Mouse (Mus musculus) kidney, embryonic 15.5 days (tissue): ENCODE measurements around the gene Hist1h3b. TPM values are rescaled to one million over a fixed set of nuclear protein-coding genes. Genes with fewer than 3 reads are reported as not detected.
"Not testable (repeated sequence)": the region's sequence is repeated elsewhere in the genome, so short reads cannot be mapped to it uniquely, and the experiment has no call there.

Experiments used
- ATAC-seq: fragments of 200-750 bp; cut with Nextera tagmentation; replicated peaks from 2 replicates; pipeline ENCODE4 v1.8.0; 2017; ENCODE audit warnings: moderate TSS enrichment; ENCODE audit not compliant: low FRiP score
- H3K27ac ChIP-seq: fragments of 300-500 bp; sonication (generic); 2 replicates; pipeline ENCODE4 v1.5.1; 2015; ENCODE audit warnings: mild to moderate bottlenecking, inconsistent platforms
- H3K27me3 ChIP-seq: fragments of 300-500 bp; sonication (generic); 2 replicates; pipeline ENCODE4 v1.6.1; 2015; ENCODE audit warnings: inconsistent platforms
- H3K36me3 ChIP-seq: fragments of 300-500 bp; sonication (generic); 2 replicates; pipeline ENCODE4 v1.6.1; 2015; ENCODE audit warnings: inconsistent platforms
- H3K4me1 ChIP-seq: fragments of 300-500 bp; sonication (generic); 2 replicates; pipeline ENCODE4 v1.6.1; 2015; ENCODE audit warnings: inconsistent platforms
- H3K4me2 ChIP-seq: fragments of 300-500 bp; sonication (generic); 2 replicates; pipeline ENCODE4 v1.6.1; 2015; ENCODE audit warnings: moderate library complexity, mild to moderate bottlenecking, inconsistent platforms
- H3K4me3 ChIP-seq: fragments of 300-500 bp; sonication (generic); replicated peaks from 2 replicates; pipeline ENCODE4 v1.5.1; 2015; ENCODE audit warnings: mild to moderate bottlenecking, inconsistent platforms
- H3K9ac ChIP-seq: fragments of 300-500 bp; sonication (generic); 2 replicates; pipeline ENCODE4 v1.6.1; 2015; ENCODE audit warnings: mild to moderate bottlenecking, inconsistent platforms
- H3K9me3 ChIP-seq: fragments of 300-500 bp; sonication (generic); replicated peaks from 2 replicates; pipeline ENCODE4 v1.6.1; 2016; ENCODE audit warnings: inconsistent platforms
- WGBS: fragments of 180-500 bp; shearing (Covaris S2); methylation state at CpG from one replicate; pipeline ENCODE4 v1.1.7; 2015; ENCODE audit warnings: mixed read lengths; 5-methylcytosine and 5-hydroxymethylcytosine counted together
- polyA plus RNA-seq: library from polyadenylated mRNA; unstranded; fragments of >200 nt; fragmentation: Nextera tagmentation; extraction: Ambion mirVana; gene quantifications from 2 replicates; pipeline ENCODE4 v1.2.1, GENCODE M21; 2015

The Hist1h3b gene
- polyA plus RNA-seq: 10.8 and 11.3 TPM in 2 replicates

GRCm38 (mm10) chr13:23752067-23752741 lies at the start of gene Hist1h3b:
TSS of gene Hist1h3b (plus strand) at chr13:23752267.
- under 1% methylated on average over 19 of the region's 47 CpGs for WGBS
- H3K9ac ChIP-seq: peak within 1 kb of the TSS; percentile 50
- not testable (repeated sequence) for H3K27me3 ChIP-seq, H3K36me3 ChIP-seq, H3K9me3 ChIP-seq
- H3K4me3 ChIP-seq: peak within 1 kb of the TSS; percentile 47
- peak within 1 kb of the TSS; percentile 98 for H3K27ac ChIP-seq
- peak within 1 kb of the TSS; percentile 62 for H3K4me2 ChIP-seq
- peak; percentile 92 for ATAC-seq
- H3K4me1 ChIP-seq: peaks cover 15% of the 10 kb centered on the region

- not testable (repeated sequence) for H3K27ac ChIP-seq, H3K36me3 ChIP-seq, ATAC-seq, H3K9me3 ChIP-seq, H3K27me3 ChIP-seq, H3K4me2 ChIP-seq, H3K9ac ChIP-seq, H3K4me3 ChIP-seq
- WGBS: 78% methylated on average over 2 of the region's 2 CpGs
- H3K4me1 ChIP-seq: peaks cover 11% of the 10 kb centered on the region
Measured at GRCm38 (mm10) chr13:23702801-23703200, 49.3 kb upstream of the Hist1h3b start.

GRCm38 (mm10) chr13:23705751-23706356 lies 46.2 kb upstream of the Hist1h3b start:
- Histone ChIP-seq H3K4me2 (no peak overlapping the region), H3K27me3 (no peaks in the 10 kb centered on the region), H3K9me3 (no peaks in the 10 kb centered on the region), H3K9ac (no peak overlapping the region), H3K36me3 (no peaks in the 10 kb centered on the region), H3K27ac (no peak overlapping the region), H3K4me1 (peaks cover 11% of the 10 kb centered on the region), H3K4me3 (no peak overlapping the region)
- 90% methylated on average over 7 of the region's 7 CpGs for WGBS
- no peak for ATAC-seq

GRCm38 (mm10) chr13:23706771-23707170 lies 45.3 kb upstream of the Hist1h3b start:
- Histone ChIP-seq H3K27ac (no peak overlapping the region), H3K9me3 (no peaks in the 10 kb centered on the region), H3K4me2 (no peak overlapping the region), H3K4me1 (peaks cover 8% of the 10 kb centered on the region), H3K27me3 (no peaks in the 10 kb centered on the region), H3K4me3 (no peak overlapping the region), H3K36me3 (no peaks in the 10 kb centered on the region), H3K9ac (no peak overlapping the region)
- WGBS: 95% methylated on average over 12 of the region's 12 CpGs
- ATAC-seq: no peak

GRCm38 (mm10) chr13:23708041-23708440 lies 44.0 kb upstream of the Hist1h3b start:
- Histone ChIP-seq H3K27me3 (no peaks in the 10 kb centered on the region), H3K27ac (no peak overlapping the region), H3K9me3 (no peaks in the 10 kb centered on the region), H3K9ac (no peak overlapping the region), H3K4me1 (peaks cover 8% of the 10 kb centered on the region), H3K36me3 (no peaks in the 10 kb centered on the region), H3K4me2 (no peak overlapping the region), H3K4me3 (no peak overlapping the region)
- ATAC-seq: no peak
- 83% methylated on average over 4 of the region's 4 CpGs for WGBS

GRCm38 (mm10) chr13:23708654-23709053 lies 43.4 kb upstream of the Hist1h3b start:
- H3K4me2 ChIP-seq: no peak overlapping the region
- no peak overlapping the region for H3K4me3 ChIP-seq
- no peaks in the 10 kb centered on the region for H3K36me3 ChIP-seq
- peaks cover 8% of the 10 kb centered on the region for H3K4me1 ChIP-seq
- no peaks in the 10 kb centered on the region for H3K9me3 ChIP-seq
- no peak overlapping the region for H3K9ac ChIP-seq
- no peak for ATAC-seq
- 68% methylated on average over 4 of the region's 4 CpGs for WGBS
- H3K27me3 ChIP-seq: no peaks in the 10 kb centered on the region
- H3K27ac ChIP-seq: no peak overlapping the region

GRCm38 (mm10) chr13:23709714-23710373 lies 42.2 kb upstream of the Hist1h3b start:
- no peaks in the 10 kb centered on the region for H3K9me3 ChIP-seq
- peaks cover 8% of the 10 kb centered on the region for H3K4me1 ChIP-seq
- no peaks in the 10 kb centered on the region for H3K27me3 ChIP-seq
- H3K4me2 ChIP-seq: peak overlapping the region; percentile 73
- H3K27ac ChIP-seq: no peak overlapping the region
- no peaks in the 10 kb centered on the region for H3K36me3 ChIP-seq
- no peak for ATAC-seq
- 23% methylated on average over 15 of the region's 15 CpGs for WGBS
- H3K4me3 ChIP-seq: peak overlapping the region; percentile 46
- peak overlapping the region; percentile 53 for H3K9ac ChIP-seq

- Histone ChIP-seq H3K27ac (0 out of 2 replicates have a peak within 1 kb of the TSS, but pooled peaks have one; percentile 48), H3K4me3 (peak within 1 kb of the TSS; percentile 46), H3K36me3 (no peaks in the 10 kb centered on the region), H3K9me3 (no peaks in the 10 kb centered on the region), H3K4me2 (peak within 1 kb of the TSS; percentile 73), H3K9ac (peak within 1 kb of the TSS; percentile 53), H3K27me3 (no peaks in the 10 kb centered on the region), H3K4me1 (peaks cover 8% of the 10 kb centered on the region)
- WGBS: 3% methylated on average over 17 of the region's 17 CpGs
- ATAC-seq: peak; percentile 90
Measured at GRCm38 (mm10) chr13:23710374-23711089, 41.5 kb upstream of the Hist1h3b start, which contains the start of gene Hfe. TSS of gene Hfe (minus strand) at chr13:23710854.

GRCm38 (mm10) chr13:23716261-23717042 lies 35.6 kb upstream of the Hist1h3b start:
- no peak for ATAC-seq
- Histone ChIP-seq H3K27me3 (no peaks in the 10 kb centered on the region), H3K4me2 (no peak overlapping the region), H3K36me3 (no peaks in the 10 kb centered on the region), H3K9me3 (no peaks in the 10 kb centered on the region), H3K4me3 (no peak overlapping the region), H3K9ac (no peak overlapping the region), H3K27ac (no peak overlapping the region), H3K4me1 (no peaks in the 10 kb centered on the region)
- WGBS: 88% methylated on average over 5 of the region's 5 CpGs

GRCm38 (mm10) chr13:23717176-23717575 lies 34.9 kb upstream of the Hist1h3b start:
- Histone ChIP-seq H3K9me3 (no peaks in the 10 kb centered on the region), H3K9ac (no peak overlapping the region), H3K27me3 (no peaks in the 10 kb centered on the region), H3K4me3 (no peak overlapping the region), H3K4me1 (no peaks in the 10 kb centered on the region), H3K4me2 (no peak overlapping the region), H3K27ac (no peak overlapping the region), H3K36me3 (no peaks in the 10 kb centered on the region)
- no peak for ATAC-seq
- 59% methylated on average over 11 of the region's 11 CpGs for WGBS

GRCm38 (mm10) chr13:23717593-23718245 lies 34.3 kb upstream of the Hist1h3b start:
- not testable (repeated sequence) for H3K9me3 ChIP-seq, ATAC-seq, H3K27me3 ChIP-seq, H3K9ac ChIP-seq, H3K27ac ChIP-seq, H3K4me2 ChIP-seq, H3K4me3 ChIP-seq, H3K4me1 ChIP-seq, H3K36me3 ChIP-seq
- 9% methylated on average over 2 of the region's 2 CpGs for WGBS
